Mouse (Mus musculus): ENCODE measurements around the gene Col15a1.

Col15a1 gene

GRCm38 (mm10) chr4:47228945-47229344, 21.0 kb downstream of the Col15a1 start:
- no peak for DNase-seq (ENCODE audit: extremely low read depth, low read depth)

DNA sequence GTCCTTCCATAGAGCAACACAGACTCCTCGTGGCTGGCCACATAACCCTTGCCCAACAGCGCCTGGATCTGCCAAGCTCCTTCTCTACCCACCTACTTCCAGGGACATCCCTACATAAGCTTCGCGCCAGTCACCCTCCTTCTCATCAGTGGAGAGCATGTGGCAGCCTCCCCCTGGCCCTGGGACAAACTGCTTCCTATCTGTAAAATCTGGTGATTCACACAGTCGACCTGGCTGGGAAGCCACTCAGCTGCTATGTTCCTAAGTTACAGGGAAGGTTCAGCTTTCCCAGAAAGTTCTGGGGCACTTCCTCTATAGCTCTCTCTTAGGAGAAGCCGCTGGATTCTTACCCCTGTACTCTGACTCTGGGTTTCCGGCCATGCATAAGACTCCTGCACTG, 22.5 kb downstream of the Col15a1 start:
- no peak for DNase-seq (ENCODE audit: extremely low read depth, low read depth)

DNA sequence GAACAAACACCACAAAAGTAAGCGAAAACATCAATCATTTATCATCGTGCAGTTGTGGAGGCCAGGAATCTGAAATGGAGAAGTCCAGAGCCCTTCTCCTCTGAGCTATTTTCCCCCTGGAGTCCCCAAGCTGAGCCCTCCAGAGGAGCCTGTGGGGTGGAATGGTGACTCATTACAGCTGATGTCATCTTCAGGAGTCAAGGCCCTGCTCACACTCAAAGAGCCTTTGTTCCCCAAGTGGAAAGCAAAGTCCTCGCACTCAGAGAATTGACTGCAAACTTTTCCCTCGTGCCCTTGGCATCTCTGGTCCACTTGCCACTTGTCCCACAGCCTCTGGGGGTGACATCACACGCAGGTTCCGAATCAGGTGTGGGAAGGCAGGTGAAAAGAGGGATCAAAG, 23.4 kb downstream of the Col15a1 start:
- DNase-seq (ENCODE audit: extremely low read depth, low read depth), result no peak

DNA sequence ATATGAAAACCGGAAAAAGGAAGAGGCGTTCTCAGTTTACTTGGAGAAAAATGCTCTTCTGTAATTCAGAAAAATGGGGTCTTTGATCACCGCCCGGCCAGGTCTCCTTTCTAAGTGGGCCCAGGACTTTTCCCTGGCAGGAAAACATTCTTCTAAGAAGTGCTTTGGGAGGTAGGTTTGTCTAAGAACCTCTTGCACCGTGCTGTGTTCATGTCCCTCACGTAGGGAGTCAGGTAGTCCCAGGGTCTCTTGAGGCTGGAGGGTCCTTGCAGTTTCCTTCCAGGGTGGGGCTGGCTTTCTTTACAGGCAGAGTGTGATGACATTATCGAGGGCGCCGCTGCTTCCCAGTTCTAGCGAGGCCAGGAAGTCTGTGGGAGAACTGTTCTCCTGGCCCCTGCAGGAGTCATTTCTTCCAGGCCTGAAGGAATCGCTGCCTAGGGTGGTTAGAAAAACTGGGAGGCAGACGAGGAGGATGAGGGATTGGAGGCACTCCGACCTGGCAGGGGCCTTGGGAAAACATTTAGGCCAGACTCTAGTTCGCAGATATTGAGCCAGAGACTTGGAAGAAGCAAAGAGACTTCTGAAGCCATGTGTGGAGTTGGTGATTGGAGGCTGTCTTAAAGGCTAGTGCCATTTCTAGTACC, 25.4 kb downstream of the Col15a1 start:
- no peak for DNase-seq (ENCODE audit: extremely low read depth, low read depth)

- DNase-seq (ENCODE audit: extremely low read depth, low read depth), result peak; percentile 30
These were observed 26.8 kb downstream of the Col15a1 start for GRCm38 (mm10) chr4:47234667-47235267.

GRCm38 (mm10) chr4:47235312-47235711, 27.4 kb downstream of the Col15a1 start:
- DNase-seq (ENCODE audit: extremely low read depth, low read depth), result no peak

- no peak for DNase-seq (ENCODE audit: extremely low read depth, low read depth)
These were observed 28.1 kb downstream of the Col15a1 start for GRCm38 (mm10) chr4:47236104-47236503.

- no peak for DNase-seq (ENCODE audit: extremely low read depth, low read depth)
These were observed 29.3 kb downstream of the Col15a1 start for GRCm38 (mm10) chr4:47237220-47237619.

GRCm38 (mm10) chr4:47239114-47239513, 31.2 kb downstream of the Col15a1 start:
- no peak for DNase-seq (ENCODE audit: extremely low read depth, low read depth)

DNA sequence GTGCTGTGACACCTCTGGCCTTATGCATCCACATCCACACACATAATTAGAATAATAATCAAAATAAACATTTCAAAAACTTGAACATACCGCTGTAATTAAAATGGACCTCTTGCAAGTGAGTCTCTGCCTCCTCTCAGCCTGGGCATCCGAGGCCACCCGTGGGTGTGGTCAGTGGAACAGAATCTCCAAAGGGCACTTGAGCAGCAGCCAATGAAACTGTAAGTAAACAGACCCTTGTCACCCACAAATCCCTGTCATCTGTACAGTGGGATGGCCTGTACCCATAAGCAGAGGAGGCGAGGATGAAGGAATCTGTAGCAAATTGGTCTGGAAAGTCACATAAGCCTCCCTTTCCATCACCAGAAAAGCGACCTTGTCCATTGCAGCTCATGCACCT, 32.9 kb downstream of the Col15a1 start:
- no peak for DNase-seq (ENCODE audit: extremely low read depth, low read depth)

DNA sequence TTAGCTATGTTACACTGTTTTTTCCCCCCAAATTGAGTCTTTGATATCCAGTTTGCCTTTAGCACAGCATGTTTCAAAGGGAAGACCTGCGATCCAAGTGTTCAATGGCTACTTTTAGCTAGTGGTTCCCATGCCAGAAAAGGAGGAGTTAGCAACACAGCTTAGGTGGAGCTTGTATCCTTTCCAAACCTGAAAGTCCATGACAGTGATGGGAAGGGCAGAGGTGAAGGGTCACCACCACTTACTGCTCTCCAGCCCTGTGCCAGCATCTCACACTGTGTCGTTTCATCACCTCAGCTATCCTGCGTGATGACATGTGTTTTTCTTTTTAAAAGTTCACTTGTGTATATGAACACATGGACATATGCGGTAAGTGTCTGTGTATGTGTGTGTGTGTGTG, 34.2 kb downstream of the Col15a1 start:
- DNase-seq (ENCODE audit: extremely low read depth, low read depth), result no peak

DNA sequence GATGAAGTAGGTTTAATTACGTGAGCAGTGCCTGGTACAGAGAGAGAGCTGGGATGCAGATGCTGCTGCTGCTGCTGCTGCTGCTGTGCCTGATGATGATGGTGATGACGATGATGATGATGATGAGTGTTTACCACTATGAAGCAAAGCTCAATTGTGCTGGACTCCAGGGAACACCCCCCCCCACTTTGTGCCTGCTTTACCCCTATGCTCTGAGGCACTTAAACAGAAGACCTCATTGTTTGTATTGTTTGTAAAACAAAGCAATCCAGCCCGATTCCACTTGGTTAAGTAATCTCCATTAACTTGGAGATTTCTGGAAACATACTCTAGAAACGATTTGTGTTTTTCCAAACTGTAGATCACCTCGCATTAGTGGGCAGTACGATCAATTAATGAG, 36.7 kb downstream of the Col15a1 start:
- DNase-seq (ENCODE audit: extremely low read depth, low read depth), result no peak

DNA sequence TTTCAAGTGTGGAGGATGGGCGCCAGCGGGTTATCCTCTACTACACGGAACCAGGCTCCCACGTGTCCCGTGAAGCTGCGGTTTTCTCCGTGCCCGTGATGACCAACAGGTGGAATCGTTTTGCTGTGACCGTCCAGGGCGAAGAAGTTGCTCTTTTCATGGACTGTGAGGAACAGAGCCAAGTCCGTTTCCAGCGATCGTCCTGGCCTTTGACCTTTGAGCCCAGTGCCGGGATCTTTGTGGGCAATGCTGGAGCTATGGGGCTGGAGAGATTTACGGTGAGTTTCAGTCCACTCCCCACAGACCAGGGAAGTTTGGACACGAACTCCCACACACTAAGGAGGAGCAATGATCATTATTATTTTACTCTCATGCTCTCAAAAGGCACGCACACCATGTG, 37.7 kb downstream of the Col15a1 start:
- DNase-seq (ENCODE audit: extremely low read depth, low read depth), result no peak

DNA sequence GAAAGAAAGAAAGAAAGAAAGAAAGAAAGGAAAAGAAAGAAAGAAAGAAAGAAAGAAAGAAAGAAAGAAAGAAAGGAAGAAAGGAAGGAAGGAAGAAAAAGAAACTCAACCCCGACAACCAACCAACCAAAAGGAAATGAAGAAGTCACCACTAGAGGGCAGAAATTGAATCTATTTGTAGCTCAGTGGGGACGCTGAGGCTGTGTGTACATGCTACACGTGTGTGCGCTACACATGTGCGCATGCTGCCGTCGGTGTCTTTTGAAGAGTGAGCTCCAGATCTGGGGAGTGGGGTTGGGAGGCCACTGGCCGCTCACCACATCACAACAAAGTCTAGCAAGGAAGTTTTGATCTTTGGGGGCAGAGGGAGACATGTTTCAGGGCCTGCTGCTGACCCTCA, 38.9 kb downstream of the Col15a1 start:
- peak; percentile 49 for DNase-seq (ENCODE audit: extremely low read depth, low read depth)

DNA sequence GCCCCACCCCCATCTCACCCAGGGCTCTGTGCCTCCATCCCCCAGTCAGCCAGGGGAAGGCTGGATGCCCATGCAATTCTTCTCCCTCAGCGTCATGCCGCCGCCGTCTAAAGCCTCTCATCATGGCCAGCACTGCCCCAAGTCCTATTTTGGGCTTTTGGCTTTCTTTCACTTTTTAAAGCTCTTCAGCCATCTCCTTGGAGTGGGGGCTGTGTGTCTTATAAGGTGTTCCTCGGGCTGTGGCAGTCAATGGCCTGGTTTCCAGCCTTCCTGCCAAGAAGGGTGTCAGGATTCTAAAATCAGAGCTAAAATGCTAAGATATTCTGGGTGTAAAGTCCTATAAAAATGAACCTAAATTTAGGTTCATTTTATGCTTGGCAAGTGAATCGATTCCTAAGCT, 39.6 kb downstream of the Col15a1 start:
- no peak for DNase-seq (ENCODE audit: extremely low read depth, low read depth)

DNA sequence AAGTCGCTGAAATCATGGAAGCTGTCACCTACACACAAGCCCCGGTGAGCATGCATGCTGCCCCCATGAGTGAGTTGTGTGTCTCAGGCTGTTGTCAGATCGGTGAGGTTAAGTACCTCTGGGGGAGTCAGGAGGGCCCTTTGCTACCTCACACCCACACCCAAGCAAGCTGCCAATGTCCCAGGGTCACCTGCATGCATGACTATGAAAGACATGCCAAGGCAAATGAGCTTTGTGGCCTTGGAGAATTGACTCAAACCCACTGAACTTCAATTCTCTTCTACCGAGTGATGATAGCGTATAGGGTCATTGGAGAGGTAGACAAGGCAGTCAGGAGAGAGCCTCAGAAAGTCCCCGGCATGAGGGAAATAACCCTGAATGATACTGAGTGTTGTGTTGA, 41.2 kb downstream of the Col15a1 start:
- no peak for DNase-seq (ENCODE audit: extremely low read depth, low read depth)

DNA sequence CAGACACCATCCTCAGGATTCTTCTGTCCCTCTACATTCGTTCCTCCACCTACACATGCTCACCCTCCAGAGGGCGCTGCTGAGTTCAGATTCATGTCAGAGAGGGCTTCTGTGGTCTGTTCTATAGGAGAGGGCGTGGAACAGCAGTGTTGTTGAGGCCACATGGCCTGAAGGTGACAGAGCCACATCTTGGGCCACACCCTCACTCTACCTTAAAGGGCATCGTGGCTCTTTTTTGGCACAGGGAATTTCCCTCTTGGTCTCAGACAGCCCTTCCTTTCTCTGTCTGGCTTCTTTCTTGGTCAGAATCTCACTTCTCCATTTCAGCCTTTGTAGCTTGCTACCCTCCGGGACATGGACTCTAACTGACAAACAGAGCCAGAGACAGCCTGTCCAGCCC, 43.1 kb downstream of the Col15a1 start:
- DNase-seq (ENCODE audit: extremely low read depth, low read depth), result peak; percentile 65

DNA sequence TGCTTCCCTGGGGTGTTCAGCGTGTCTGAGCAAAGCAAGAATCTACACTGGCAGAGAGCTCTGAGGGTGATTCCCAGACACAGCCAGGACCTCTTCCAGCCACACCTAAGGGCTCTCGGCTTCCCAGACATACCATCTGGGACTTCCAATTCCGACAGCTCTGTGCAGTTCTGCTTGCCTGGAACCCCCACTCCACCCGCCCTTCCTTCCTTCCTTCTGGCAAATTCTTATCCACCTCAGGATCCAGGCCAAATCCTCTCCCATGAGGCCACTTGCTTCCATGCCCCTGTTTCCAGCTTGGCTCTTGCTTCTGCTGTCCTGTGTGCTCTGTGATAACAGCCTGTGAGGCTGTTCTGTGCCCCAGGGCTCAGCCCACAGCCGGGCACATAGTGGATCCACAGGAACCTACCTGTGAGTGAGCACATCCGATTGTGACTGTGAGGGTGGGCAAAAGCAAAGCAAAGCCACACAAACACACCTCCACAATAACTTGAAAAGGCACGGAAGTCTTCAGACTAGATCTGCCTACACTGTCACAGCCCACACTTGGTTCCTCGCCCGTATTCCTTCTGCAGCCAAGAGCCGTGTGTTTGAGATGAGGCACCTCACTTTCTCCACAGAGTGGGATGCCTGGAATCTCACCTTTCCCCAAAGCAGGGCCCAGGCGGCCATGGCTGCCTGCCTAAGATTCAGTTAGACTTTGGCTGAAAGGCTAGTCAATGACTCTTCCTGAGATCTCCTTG, 43.9 kb downstream of the Col15a1 start:
- no peak for DNase-seq (ENCODE audit: extremely low read depth, low read depth)

GRCm38 (mm10) chr4:47252627-47253026, 44.7 kb downstream of the Col15a1 start:
- no peak for DNase-seq (ENCODE audit: extremely low read depth, low read depth)

DNA sequence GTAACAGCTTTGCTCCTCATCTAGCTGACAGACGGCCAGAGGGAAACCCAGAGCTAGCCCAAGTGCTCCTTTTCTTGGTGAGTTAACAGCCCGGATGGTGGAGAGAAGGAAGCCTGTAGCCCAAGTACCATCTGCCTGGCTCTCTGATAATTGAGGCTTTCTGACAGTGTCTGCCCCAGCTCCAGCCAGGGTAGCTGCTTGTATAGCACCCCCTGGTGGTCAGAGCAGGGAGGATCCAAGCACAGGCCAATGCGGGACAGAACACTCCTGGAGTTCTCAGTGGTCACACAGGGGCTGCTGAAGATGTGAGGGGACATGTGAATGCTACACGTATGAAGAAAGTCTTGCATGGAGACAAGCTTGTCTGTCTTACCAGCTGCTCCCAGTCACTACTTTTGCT, 47.7 kb downstream of the Col15a1 start:
- DNase-seq (ENCODE audit: extremely low read depth, low read depth), result peak; percentile 26

DNA sequence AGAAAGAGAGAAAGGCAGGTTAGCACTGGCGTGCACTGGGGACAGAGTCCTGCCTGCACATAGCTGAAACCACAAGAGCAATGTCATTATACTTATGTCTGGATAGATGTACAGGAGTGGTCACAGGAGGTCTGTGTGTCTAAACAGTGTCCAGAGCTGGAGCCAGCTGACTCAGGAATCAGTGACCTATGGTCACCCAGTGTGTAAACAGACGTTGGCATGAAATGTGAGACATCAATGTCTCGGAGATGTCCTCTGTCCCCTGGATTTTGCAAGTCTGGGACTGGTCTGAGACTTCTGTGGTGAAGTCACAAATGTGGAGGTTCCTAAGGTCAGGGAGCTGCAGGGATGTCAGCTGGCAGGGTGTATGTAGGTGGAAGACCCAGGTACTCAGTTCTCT, 50.2 kb downstream of the Col15a1 start:
- no peak for DNase-seq (ENCODE audit: extremely low read depth, low read depth)

DNA sequence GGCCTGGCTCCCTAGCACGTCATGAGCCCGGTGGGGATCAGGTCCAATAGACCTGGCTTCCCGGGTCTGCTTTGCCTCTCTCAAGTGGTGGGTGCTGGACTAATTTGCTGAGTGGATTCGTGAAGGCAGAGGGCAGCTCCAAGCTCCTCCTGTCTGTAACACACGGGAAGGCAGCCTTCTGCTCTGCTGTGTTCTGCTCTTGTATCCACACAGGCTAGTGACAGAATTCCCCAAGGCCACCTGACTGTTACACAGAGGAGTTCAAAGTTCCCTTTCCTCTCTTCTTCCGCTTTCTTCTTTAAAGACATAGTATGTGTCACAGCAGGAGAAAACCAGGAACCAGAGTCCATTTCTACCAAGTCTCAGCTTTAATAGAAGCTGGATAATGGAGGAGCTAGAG, 53.1 kb downstream of the Col15a1 start:
- no peak for DNase-seq (ENCODE audit: extremely low read depth, low read depth)

- DNase-seq (ENCODE audit: extremely low read depth, low read depth), result no peak
These were observed 54.0 kb downstream of the Col15a1 start for GRCm38 (mm10) chr4:47261919-47262318.
